Mouse (Mus musculus): ENCODE results near the gene Krt222. TPM values are rescaled to one million over a fixed set of nuclear protein-coding genes. Genes with fewer than 3 reads are reported as not detected.

Gene Krt222
- polyA plus RNA-seq, 1 experiment from 2014 or later, result 0.42 TPM

GRCm38 (mm10) chr11:99238468-99238867 is 5.4 kb downstream of the Krt222 start:
- no peak for ATAC-seq (ENCODE audit: insufficient number of reproducible peaks, insufficient read depth, low FRiP score, low TSS enrichment, low read depth)
- 52% methylated on average over 14 of the region's 14 CpGs for WGBS

GRCm38 (mm10) chr11:99231049-99231816 is 12.7 kb downstream of the Krt222 start:
- Histone ChIP-seq H3K4me1 (peaks cover 28% of the 10 kb centered on the region), H3K27me3 (no peaks in the 10 kb centered on the region), H3K4me3 (peak overlapping the region; percentile 87), H3K4me2 (peak overlapping the region; percentile 80), H3K27ac (peak overlapping the region; percentile 99), H3K9me3 (no peaks in the 10 kb centered on the region), H3K36me3 (peaks cover 16% of the 10 kb centered on the region), H3K9ac (peak overlapping the region; percentile 100)
- 20% methylated on average over 15 of the region's 15 CpGs for WGBS
- ATAC-seq (ENCODE audit: insufficient number of reproducible peaks, insufficient read depth, low FRiP score, low TSS enrichment, low read depth), result peak; percentile 50; the same call in 1 of the 2 replicates

More at GRCm38 (mm10) chr11:99238468-99238867, 5.4 kb downstream of the Krt222 start:
- Histone ChIP-seq H3K4me1 (no peaks in the 10 kb centered on the region), H3K27ac (no peak overlapping the region), H3K9me3 (no peaks in the 10 kb centered on the region), H3K4me3 (no peak overlapping the region), H3K27me3 (no peaks in the 10 kb centered on the region), H3K9ac (no peak overlapping the region), H3K36me3 (no peaks in the 10 kb centered on the region), H3K4me2 (no peak overlapping the region)

- Histone ChIP-seq H3K27me3 (no peaks in the 10 kb centered on the region), H3K36me3 (peaks cover 20% of the 10 kb centered on the region), H3K9me3 (no peaks in the 10 kb centered on the region), H3K4me3 (peak within 1 kb of the TSS; percentile 87), H3K4me1 (peaks cover 32% of the 10 kb centered on the region), H3K4me2 (peak within 1 kb of the TSS; percentile 80), H3K9ac (peak within 1 kb of the TSS; percentile 100), H3K27ac (peak within 1 kb of the TSS; percentile 99)
- ATAC-seq (ENCODE audit: insufficient number of reproducible peaks, insufficient read depth, low FRiP score, low TSS enrichment, low read depth), result peak; percentile 87
- under 1% methylated on average over 84 of the region's 87 CpGs for WGBS
These were observed 13.4 kb downstream of the Krt222 start, which contains the start of gene Smarce1 for GRCm38 (mm10) chr11:99230261-99231048. TSS of gene Smarce1 (minus strand) at chr11:99231017.

DNA sequence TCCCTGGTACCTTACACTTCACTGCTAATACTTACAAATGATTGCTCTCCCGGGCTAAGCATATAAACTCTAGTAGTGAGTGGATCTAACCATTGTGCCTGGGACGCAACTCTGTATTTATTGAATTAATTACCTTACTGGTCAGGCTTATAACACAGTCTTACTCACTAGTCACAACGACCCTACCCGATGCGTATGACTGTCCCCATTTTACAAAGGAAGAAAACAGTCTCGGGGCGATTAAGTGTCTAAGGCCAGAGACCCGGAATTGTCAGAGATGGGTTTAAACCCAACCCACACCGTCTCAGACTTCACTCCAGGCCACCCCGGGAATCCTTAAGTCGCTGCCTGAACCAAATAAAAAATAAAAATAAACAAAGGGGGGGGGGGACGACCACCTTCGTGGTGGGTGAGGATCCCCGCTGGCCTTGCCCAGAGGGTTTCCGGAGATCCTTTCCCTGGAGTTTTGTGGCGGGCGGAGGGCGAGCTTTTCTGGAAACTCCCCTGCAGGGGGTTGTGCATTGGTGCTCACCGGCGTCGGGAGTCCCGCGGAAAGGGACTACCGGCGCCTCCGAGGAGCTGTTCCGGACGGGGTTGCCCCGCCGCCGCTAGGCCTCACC is 14.1 kb downstream of the Krt222 start:
- H3K4me1 ChIP-seq, result peaks cover 32% of the 10 kb centered on the region
- peak overlapping the region; percentile 80 for H3K4me2 ChIP-seq
- peak overlapping the region; percentile 100 for H3K9ac ChIP-seq
- no peaks in the 10 kb centered on the region for H3K9me3 ChIP-seq
- no peaks in the 10 kb centered on the region for H3K27me3 ChIP-seq
- peaks cover 25% of the 10 kb centered on the region for H3K36me3 ChIP-seq
- H3K27ac ChIP-seq, result peak overlapping the region; percentile 99
- 0 out of 2 replicates have a peak, but pooled peaks have one; percentile 7 for ATAC-seq (ENCODE audit: insufficient number of reproducible peaks, insufficient read depth, low FRiP score, low TSS enrichment, low read depth)
- peak overlapping the region; percentile 87 for H3K4me3 ChIP-seq
- WGBS, result under 1% methylated on average over 31 of the region's 31 CpGs

GRCm38 (mm10) chr11:99226298-99226697 is 17.6 kb downstream of the Krt222 start:
- H3K27ac ChIP-seq, result no peak overlapping the region
- 86% methylated on average over 5 of the region's 5 CpGs for WGBS
- H3K9ac ChIP-seq, result no peak overlapping the region
- no peaks in the 10 kb centered on the region for H3K27me3 ChIP-seq
- no peak for ATAC-seq (ENCODE audit: insufficient number of reproducible peaks, insufficient read depth, low FRiP score, low TSS enrichment, low read depth)
- H3K4me3 ChIP-seq, result no peak overlapping the region
- peaks cover 53% of the 10 kb centered on the region for H3K36me3 ChIP-seq
- H3K9me3 ChIP-seq, result no peaks in the 10 kb centered on the region
- peaks cover 29% of the 10 kb centered on the region for H3K4me1 ChIP-seq
- no peak overlapping the region for H3K4me2 ChIP-seq

DNA sequence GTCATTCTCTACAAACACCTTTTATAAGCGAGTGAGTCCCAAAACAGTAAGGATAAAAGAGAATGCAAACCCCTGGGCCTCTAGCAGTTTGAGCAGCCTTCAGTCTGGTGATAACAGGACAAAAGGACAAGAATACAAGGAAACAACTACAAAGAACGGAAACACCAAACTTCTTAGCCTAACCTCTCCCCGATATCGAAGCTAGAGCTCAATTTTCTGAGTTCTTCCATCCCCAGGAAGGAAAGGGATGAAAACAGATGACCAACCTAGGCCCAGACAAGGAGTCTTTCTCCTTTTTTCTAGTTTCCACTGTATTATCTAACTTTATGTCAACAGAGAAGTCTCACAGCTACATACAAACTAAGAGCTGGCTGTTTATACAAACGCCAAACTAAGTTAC is 20.6 kb downstream of the Krt222 start:
- peaks cover 20% of the 10 kb centered on the region for H3K4me1 ChIP-seq
- no peak overlapping the region for H3K4me3 ChIP-seq
- 87% methylated on average over 5 of the region's 5 CpGs for WGBS
- no peak overlapping the region for H3K4me2 ChIP-seq
- H3K27me3 ChIP-seq, result no peaks in the 10 kb centered on the region
- peaks cover 81% of the 10 kb centered on the region for H3K36me3 ChIP-seq
- no peaks in the 10 kb centered on the region for H3K9me3 ChIP-seq
- no peak overlapping the region for H3K9ac ChIP-seq
- no peak for ATAC-seq (ENCODE audit: insufficient number of reproducible peaks, insufficient read depth, low FRiP score, low TSS enrichment, low read depth)
- H3K27ac ChIP-seq, result 0 out of 2 replicates have a peak overlapping the region, but pooled peaks have one; percentile 24

GRCm38 (mm10) chr11:99221811-99222210 is 22.1 kb downstream of the Krt222 start:
- 59% methylated on average over 2 of the region's 2 CpGs for WGBS
- no peaks in the 10 kb centered on the region for H3K27me3 ChIP-seq
- H3K4me1 ChIP-seq, result peaks cover 9% of the 10 kb centered on the region; the same call in 1 of the 2 replicates
- no peak overlapping the region for H3K27ac ChIP-seq
- no peak overlapping the region for H3K9ac ChIP-seq
- H3K36me3 ChIP-seq, result peaks cover 82% of the 10 kb centered on the region
- no peaks in the 10 kb centered on the region for H3K9me3 ChIP-seq
- H3K4me3 ChIP-seq, result no peak overlapping the region
- H3K4me2 ChIP-seq, result no peak overlapping the region
- no peak for ATAC-seq (ENCODE audit: insufficient number of reproducible peaks, insufficient read depth, low FRiP score, low TSS enrichment, low read depth)

DNA sequence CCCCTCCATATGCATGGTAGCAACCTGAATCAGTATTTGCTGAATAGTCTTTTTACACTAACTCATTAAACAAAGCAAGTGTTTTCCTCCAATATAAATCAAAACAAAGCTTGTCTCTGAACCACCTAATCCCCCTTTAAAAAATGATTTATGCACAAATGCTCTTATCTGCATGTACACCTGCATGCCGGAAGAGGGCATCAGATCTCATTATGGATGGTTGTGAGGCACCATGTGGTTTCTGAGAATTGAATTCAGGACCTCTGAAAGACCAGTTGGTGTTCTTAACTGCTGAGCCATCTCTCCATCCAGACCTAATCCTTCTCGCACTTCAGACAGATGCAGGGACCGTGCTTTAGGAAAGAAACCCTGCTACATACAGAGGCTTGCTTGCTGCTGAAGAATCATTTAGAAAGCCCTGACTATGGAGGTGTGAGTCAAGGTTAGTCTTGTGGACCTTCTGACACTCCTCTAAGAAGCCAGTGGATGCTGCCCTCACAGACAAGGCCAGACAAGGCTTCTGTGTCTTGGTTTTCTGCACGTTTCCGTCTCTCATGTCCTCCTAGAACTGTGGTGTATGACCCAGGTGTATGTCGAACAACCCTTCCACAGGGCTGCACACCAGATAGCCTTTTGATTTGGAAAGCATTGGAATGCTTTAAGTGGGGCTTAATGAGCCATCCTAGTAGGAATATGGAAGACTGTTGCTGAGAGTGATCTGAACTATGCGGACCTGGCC is 26.5 kb downstream of the Krt222 start:
- 94% methylated on average over 7 of the region's 7 CpGs for WGBS
- Histone ChIP-seq H3K36me3 (peaks cover 93% of the 10 kb centered on the region), H3K4me3 (no peak overlapping the region), H3K4me1 (no peaks in the 10 kb centered on the region), H3K9me3 (no peaks in the 10 kb centered on the region), H3K9ac (no peak overlapping the region), H3K27me3 (no peaks in the 10 kb centered on the region), H3K4me2 (no peak overlapping the region), H3K27ac (no peak overlapping the region)
- no peak for ATAC-seq (ENCODE audit: insufficient number of reproducible peaks, insufficient read depth, low FRiP score, low TSS enrichment, low read depth)

DNA sequence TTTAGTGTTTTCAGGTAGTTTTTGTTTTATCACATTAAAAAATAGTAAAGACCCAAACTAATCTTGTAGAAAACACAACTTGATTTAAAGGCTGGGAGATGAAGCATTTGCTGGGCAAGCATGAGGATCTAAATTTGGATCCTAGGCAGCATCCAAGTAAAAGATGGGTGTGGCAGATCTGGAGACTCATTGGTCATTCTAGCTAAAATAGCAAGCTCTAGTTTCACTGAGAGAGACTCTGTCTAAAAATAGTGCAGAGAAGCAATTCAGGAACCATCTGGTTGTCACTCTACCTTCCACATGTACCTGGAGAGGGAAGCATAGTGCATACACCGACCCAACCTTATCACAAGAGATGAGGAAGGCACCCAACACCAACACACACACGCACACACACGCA is 27.7 kb downstream of the Krt222 start:
- no peak overlapping the region for H3K9ac ChIP-seq
- H3K36me3 ChIP-seq, result peaks cover 95% of the 10 kb centered on the region
- no peaks in the 10 kb centered on the region for H3K27me3 ChIP-seq
- H3K27ac ChIP-seq, result no peak overlapping the region
- WGBS, result 99% methylated on average over 3 of the region's 3 CpGs
- no peak overlapping the region for H3K4me3 ChIP-seq
- H3K9me3 ChIP-seq, result no peaks in the 10 kb centered on the region
- no peak overlapping the region for H3K4me2 ChIP-seq
- no peak for ATAC-seq (ENCODE audit: insufficient number of reproducible peaks, insufficient read depth, low FRiP score, low TSS enrichment, low read depth)
- no peaks in the 10 kb centered on the region for H3K4me1 ChIP-seq

DNA sequence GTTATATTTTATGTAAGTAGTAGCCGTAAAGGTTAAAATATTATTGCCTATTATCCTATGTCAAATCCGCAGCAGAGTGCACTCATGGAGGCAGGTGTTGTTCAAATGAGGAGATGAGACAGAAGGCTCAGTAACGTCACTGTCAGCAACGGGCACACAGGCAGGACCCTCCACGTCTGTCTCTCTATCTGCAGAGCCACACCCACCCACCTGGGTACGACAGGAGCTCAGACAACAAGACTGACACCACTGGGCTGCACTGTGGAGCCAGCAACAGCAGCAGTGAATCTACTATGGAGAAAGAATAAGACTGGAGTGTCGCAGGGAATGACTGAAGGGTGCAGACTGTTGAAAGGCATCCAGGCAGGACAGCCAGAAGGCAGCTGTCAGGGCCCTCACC is 31.2 kb downstream of the Krt222 start:
- Histone ChIP-seq H3K4me3 (no peak overlapping the region), H3K27me3 (no peaks in the 10 kb centered on the region), H3K27ac (no peak overlapping the region), H3K9ac (no peak overlapping the region), H3K4me2 (no peak overlapping the region), H3K9me3 (no peaks in the 10 kb centered on the region), H3K4me1 (no peaks in the 10 kb centered on the region), H3K36me3 (peaks cover 89% of the 10 kb centered on the region)
- ATAC-seq (ENCODE audit: insufficient number of reproducible peaks, insufficient read depth, low FRiP score, low TSS enrichment, low read depth), result no peak
- WGBS, result 77% methylated on average over 7 of the region's 7 CpGs

DNA sequence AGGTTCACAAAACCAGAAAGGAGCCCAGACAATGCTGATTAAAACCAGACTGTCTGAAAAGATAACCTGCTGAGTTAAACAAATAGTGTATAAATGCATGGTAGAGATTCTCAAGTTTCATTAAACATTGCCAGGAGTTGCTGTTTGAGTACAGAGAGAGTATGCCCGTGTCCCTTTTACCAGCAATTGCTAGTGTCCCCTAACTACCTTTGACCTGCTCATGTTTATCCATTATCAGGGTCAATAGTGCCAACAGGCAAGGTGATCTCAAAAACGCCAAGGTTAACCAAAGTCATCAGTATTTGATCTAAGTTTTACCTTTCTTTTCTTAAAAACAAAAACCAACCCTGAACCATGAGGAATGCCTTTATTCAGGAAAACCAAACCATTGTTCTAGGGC is 31.9 kb downstream of the Krt222 start:
- no peaks in the 10 kb centered on the region for H3K9me3 ChIP-seq
- no peaks in the 10 kb centered on the region for H3K4me1 ChIP-seq
- no peaks in the 10 kb centered on the region for H3K27me3 ChIP-seq
- H3K27ac ChIP-seq, result no peak overlapping the region
- no peak for ATAC-seq (ENCODE audit: insufficient number of reproducible peaks, insufficient read depth, low FRiP score, low TSS enrichment, low read depth)
- WGBS, result 56% methylated on average over 2 of the region's 2 CpGs
- no peak overlapping the region for H3K4me3 ChIP-seq
- no peak overlapping the region for H3K4me2 ChIP-seq
- peaks cover 82% of the 10 kb centered on the region for H3K36me3 ChIP-seq
- no peak overlapping the region for H3K9ac ChIP-seq
